Mouse (Mus musculus): Measurements from ENCODE around the gene A030005L19Rik. TPM values are rescaled to one million over a fixed set of nuclear protein-coding genes. Genes with fewer than 3 reads are reported as not detected.
"Not testable (repeated sequence)": the region's sequence is repeated elsewhere in the genome, so short reads cannot be mapped to it uniquely, and the experiment has no call there.

A030005L19Rik gene
- 0.18 TPM in 1 of 2 replicates, not detected in the other for polyA plus RNA-seq (2015; fragmentation: Nextera tagmentation; extraction: Ambion mirVana)

DNA sequence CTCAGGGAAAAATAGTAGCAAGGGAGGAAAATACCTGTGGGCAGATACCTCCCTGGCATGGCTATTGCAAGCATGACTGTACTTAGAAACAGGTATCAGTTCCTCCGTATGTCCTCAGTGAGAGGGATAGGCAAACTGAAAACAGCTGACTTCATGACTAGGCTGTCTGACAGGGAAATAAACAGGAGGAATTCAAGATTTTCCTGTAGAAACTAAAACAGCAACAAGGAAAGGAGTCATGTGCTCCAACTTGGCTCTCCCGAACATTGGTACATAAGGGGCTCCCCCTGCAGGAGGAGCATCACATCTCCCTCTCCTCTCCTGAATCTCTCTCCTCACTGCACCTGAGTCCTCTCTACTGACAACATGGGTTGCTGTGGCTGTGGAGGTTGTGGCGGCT, at the start of gene A030005L19Rik:
A030005L19Rik (plus strand) TSS at position 301 of the 400 bp plus-strand sequence.
- 91% methylated on average over 3 of the region's 3 CpGs for whole genome bisulfite sequencing
- no peaks in the 10 kb centered on the region for H3K4me1 ChIP-seq

DNA sequence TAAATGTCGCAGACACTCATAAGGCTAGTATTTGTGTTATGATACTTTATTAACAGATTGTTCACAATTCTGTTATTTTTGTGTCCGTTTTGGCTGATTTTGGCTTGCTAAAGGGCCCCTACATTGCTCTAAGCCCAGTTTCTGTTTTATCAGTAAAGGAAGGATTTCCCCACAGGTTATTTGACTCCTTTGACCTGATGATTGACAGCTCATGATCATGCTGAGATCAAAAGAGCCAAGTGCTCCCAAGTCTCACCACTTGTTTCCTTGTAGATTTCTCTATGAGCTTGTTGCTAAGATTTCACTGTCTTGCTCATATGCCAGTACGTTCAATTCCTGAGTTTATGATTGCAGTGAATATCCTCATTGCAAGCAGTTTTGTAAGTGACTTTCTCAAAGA, 42.9 kb upstream of the A030005L19Rik start:
- ATAC-seq (ENCODE audit: low FRiP score, low read depth): no peak
- H3K27ac ChIP-seq: no peak overlapping the region
- no peak overlapping the region for H3K4me3 ChIP-seq
- no peaks in the 10 kb centered on the region for H3K9me3 ChIP-seq
- H3K4me2 ChIP-seq (replicated peaks): no peak overlapping the region
- H3K9ac ChIP-seq: no peak overlapping the region
- H3K27me3 ChIP-seq: no peaks in the 10 kb centered on the region
- H3K4me1 ChIP-seq: no peaks in the 10 kb centered on the region
- 83% methylated on average over 3 of the region's 3 CpGs for WGBS
- H3K36me3 ChIP-seq: peaks cover 25% of the 10 kb centered on the region

More for the DNA sequence above, at the start of gene A030005L19Rik:
- Histone ChIP-seq H3K4me2 (replicated peaks) (no peak within 1 kb of the TSS), H3K27me3 (no peaks in the 10 kb centered on the region), H3K9ac (no peak within 1 kb of the TSS), H3K36me3 (no peaks in the 10 kb centered on the region), H3K27ac (no peak within 1 kb of the TSS), H3K4me3 (no peak within 1 kb of the TSS), H3K9me3 (no peaks in the 10 kb centered on the region; the same call in 1 of the 2 replicates)
- ATAC-seq (ENCODE audit: low FRiP score, low read depth): no peak

GRCm38 (mm10) chr1:82879172-82879571, 34.0 kb upstream of the A030005L19Rik start:
- Histone ChIP-seq H3K27ac (no peak overlapping the region), H3K4me2 (replicated peaks) (no peak overlapping the region), H3K27me3 (no peaks in the 10 kb centered on the region), H3K9me3 (no peaks in the 10 kb centered on the region), H3K4me1 (no peaks in the 10 kb centered on the region), H3K36me3 (peaks cover 42% of the 10 kb centered on the region), H3K4me3 (no peak overlapping the region), H3K9ac (no peak overlapping the region)
- WGBS: 78% methylated on average over 2 of the region's 2 CpGs
- ATAC-seq (ENCODE audit: low FRiP score, low read depth): no peak

- Histone ChIP-seq H3K4me2 (replicated peaks) (no peak overlapping the region), H3K36me3 (peaks cover 46% of the 10 kb centered on the region), H3K9ac (no peak overlapping the region), H3K4me1 (no peaks in the 10 kb centered on the region), H3K9me3 (no peaks in the 10 kb centered on the region), H3K27ac (no peak overlapping the region), H3K4me3 (no peak overlapping the region), H3K27me3 (no peaks in the 10 kb centered on the region)
- WGBS: 86% methylated on average over 8 of the region's 8 CpGs
- ATAC-seq (ENCODE audit: low FRiP score, low read depth): no peak
Measured at GRCm38 (mm10) chr1:82880196-82880595, 32.9 kb upstream of the A030005L19Rik start.

GRCm38 (mm10) chr1:82893269-82893668, 19.9 kb upstream of the A030005L19Rik start:
- ATAC-seq (ENCODE audit: low FRiP score, low read depth): no peak
- H3K4me1 ChIP-seq: no peaks in the 10 kb centered on the region
- H3K36me3 ChIP-seq: peaks cover 42% of the 10 kb centered on the region
- no peak overlapping the region for H3K27ac ChIP-seq
- 97% methylated on average over 7 of the region's 7 CpGs for WGBS
- no peak overlapping the region for H3K9ac ChIP-seq
- H3K27me3 ChIP-seq: no peaks in the 10 kb centered on the region
- H3K4me2 ChIP-seq (replicated peaks): no peak overlapping the region
- H3K9me3 ChIP-seq: no peaks in the 10 kb centered on the region
- H3K4me3 ChIP-seq: no peak overlapping the region

DNA sequence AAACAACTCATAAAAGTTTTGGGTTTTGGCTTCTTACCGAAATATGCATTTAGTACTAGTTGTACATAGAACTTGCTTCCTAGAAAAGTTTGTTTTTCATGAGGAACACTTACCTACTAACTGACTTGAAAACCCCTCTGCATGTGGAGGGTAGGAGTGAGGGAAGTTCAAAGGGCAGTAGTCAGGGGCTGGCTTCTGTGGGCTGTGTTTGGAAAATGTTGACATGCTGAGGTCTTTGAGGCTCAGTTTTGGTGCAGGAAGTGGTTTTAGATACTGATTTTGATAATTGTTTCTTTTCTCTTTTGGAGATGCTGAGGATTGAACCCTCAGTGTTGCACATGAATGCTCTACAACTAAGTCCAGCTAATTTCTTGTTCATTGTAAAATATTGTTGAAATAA, 12.6 kb upstream of the A030005L19Rik start:
- Histone ChIP-seq H3K36me3 (peaks cover 29% of the 10 kb centered on the region), H3K4me3 (no peak overlapping the region), H3K4me1 (no peaks in the 10 kb centered on the region), H3K9ac (no peak overlapping the region), H3K4me2 (replicated peaks) (no peak overlapping the region), H3K9me3 (no peaks in the 10 kb centered on the region), H3K27me3 (no peaks in the 10 kb centered on the region), H3K27ac (no peak overlapping the region)
- no peak for ATAC-seq (ENCODE audit: low FRiP score, low read depth)
- WGBS: 90% methylated on average over 1 of the region's 1 CpGs

GRCm38 (mm10) chr1:82901201-82901600, 11.9 kb upstream of the A030005L19Rik start:
- Histone ChIP-seq H3K4me3 (no peak overlapping the region), H3K36me3 (peaks cover 29% of the 10 kb centered on the region), H3K4me2 (replicated peaks) (no peak overlapping the region), H3K27me3 (no peaks in the 10 kb centered on the region), H3K9ac (no peak overlapping the region), H3K9me3 (no peaks in the 10 kb centered on the region), H3K4me1 (no peaks in the 10 kb centered on the region), H3K27ac (no peak overlapping the region)
- ATAC-seq (ENCODE audit: low FRiP score, low read depth): no peak
- WGBS: 92% methylated on average over 3 of the region's 3 CpGs

DNA sequence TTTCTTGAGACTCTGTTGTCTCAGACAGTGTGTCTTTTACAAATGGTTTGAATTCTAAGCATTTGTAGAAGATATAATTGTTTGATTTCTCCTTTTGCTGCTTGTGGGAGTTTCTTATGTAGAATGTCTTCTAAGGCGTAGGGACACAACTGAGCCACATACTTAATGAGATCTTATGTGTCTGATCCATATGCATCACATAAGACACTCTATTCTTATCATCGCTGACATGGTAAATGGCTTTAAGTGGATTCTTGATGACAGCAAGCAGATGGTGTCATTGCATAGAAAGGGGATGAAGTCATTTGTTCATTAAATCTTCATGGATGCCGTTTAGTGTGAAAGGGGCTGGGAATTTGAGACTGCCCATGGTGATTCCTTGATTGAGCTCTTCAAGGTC, 7.2 kb upstream of the A030005L19Rik start:
- Histone ChIP-seq H3K36me3 (peaks cover 14% of the 10 kb centered on the region), H3K9me3 (no peaks in the 10 kb centered on the region), H3K4me3 (no peak overlapping the region), H3K27me3 (no peaks in the 10 kb centered on the region), H3K4me1 (no peaks in the 10 kb centered on the region), H3K27ac (no peak overlapping the region), H3K9ac (no peak overlapping the region), H3K4me2 (replicated peaks) (no peak overlapping the region)
- ATAC-seq (ENCODE audit: low FRiP score, low read depth): no peak
- 86% methylated on average over 3 of the region's 3 CpGs for WGBS

DNA sequence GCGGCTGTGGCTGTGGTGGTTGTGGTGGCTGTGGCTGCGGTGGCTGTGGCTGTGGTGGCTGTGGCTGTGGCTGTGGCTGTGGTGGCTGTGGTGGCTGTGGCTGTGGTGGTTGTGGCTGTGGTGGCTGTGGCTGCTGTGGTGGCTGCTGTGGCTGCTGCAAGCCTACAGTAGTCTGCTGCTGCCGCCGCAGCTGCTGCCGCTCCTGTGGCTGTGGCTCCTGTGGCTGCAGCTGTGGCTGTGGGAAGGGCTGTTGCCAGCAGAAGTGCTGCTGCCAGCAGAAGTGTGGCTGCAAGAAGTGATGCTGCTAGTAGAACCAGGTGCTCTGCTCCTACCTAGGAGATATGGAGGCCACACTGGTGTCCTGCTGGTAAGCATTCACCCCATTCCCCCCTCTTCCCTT, 309 bp downstream of the A030005L19Rik start:
- not testable (repeated sequence) for H3K36me3 ChIP-seq; H3K9me3 ChIP-seq; H3K27ac ChIP-seq; H3K4me3 ChIP-seq; H3K27me3 ChIP-seq; H3K4me1 ChIP-seq; H3K9ac ChIP-seq; H3K4me2 ChIP-seq (replicated peaks); ATAC-seq (ENCODE audit: low FRiP score, low read depth)
- WGBS: 89% methylated on average over 5 of the region's 5 CpGs

DNA sequence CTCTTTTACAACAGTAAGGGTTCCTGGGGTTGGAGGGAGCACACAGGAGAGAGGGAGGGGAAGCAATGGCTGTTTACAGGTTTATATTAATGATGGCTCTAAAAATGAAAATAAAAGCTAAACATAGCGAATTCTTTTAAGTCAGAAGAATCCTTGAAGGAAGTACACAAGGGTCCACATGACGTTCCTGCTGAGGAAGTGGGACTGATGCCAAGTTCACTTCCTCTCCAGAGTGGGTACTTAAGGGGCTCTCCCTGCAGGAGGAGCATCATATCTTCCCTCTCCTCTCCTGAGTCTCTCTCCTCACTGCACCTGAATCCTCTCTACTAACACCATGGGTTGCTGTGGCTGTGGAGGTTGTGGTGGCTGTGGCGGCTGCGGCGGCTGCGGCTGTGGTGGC, 11.5 kb downstream of the A030005L19Rik start, which contains the start of gene A030014E15Rik:
A030014E15Rik (plus strand) TSS at position 268 of the 400 bp plus-strand sequence.
- 55% methylated on average over 2 of the region's 6 CpGs for WGBS
- H3K9ac ChIP-seq: no peak within 1 kb of the TSS
- no peaks in the 10 kb centered on the region for H3K4me1 ChIP-seq
- no peak within 1 kb of the TSS for H3K4me2 ChIP-seq (replicated peaks)
- no peak within 1 kb of the TSS for H3K4me3 ChIP-seq
- ATAC-seq (ENCODE audit: low FRiP score, low read depth): no peak
- H3K27me3 ChIP-seq: no peaks in the 10 kb centered on the region
- H3K36me3 ChIP-seq: no peaks in the 10 kb centered on the region
- H3K27ac ChIP-seq: no peak within 1 kb of the TSS
- H3K9me3 ChIP-seq: no peaks in the 10 kb centered on the region

GRCm38 (mm10) chr1:82930558-82930957, 17.4 kb downstream of the A030005L19Rik start:
- not testable (repeated sequence) for H3K4me1 ChIP-seq; H3K27me3 ChIP-seq; H3K27ac ChIP-seq; H3K36me3 ChIP-seq; H3K9me3 ChIP-seq; H3K4me2 ChIP-seq (replicated peaks); H3K4me3 ChIP-seq; ATAC-seq (ENCODE audit: low FRiP score, low read depth); H3K9ac ChIP-seq
- 91% methylated on average over 3 of the region's 3 CpGs for WGBS

- not testable (repeated sequence) for H3K4me2 ChIP-seq (replicated peaks); H3K27ac ChIP-seq; H3K36me3 ChIP-seq; H3K9me3 ChIP-seq; H3K4me3 ChIP-seq; H3K4me1 ChIP-seq; H3K9ac ChIP-seq; H3K27me3 ChIP-seq; ATAC-seq (ENCODE audit: low FRiP score, low read depth)
- no CpG with 5 or more reads among the region's 6 CpGs for WGBS
Measured at GRCm38 (mm10) chr1:82931326-82931725, 18.2 kb downstream of the A030005L19Rik start, which contains the start of gene Gm6217. TSS of gene Gm6217 (minus strand) at chr1:82931399.

DNA sequence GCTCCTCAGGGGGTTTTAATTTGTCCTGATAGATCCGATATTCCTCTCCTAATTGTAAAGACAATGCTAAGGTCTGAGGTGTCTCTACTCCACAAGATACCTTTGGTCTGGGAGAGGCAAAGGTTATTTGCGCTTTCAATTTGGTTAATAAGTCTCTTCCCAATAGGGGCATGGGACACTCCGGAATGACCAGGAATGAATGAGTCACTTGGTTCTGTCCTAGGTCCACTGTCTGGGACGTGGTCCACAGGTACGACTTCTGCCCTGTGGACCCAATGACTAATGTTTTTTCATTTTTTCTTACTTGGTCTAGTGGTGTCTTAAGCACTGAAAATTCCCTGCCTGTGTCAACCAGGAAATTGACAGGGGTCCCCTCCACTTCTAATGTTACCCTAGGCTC, 25.5 kb downstream of the A030005L19Rik start:
- H3K9ac ChIP-seq: no peak overlapping the region
- no peaks in the 10 kb centered on the region for H3K36me3 ChIP-seq
- no peak overlapping the region for H3K4me2 ChIP-seq (replicated peaks)
- H3K4me1 ChIP-seq: no peaks in the 10 kb centered on the region
- H3K27ac ChIP-seq: no peak overlapping the region
- no peaks in the 10 kb centered on the region for H3K27me3 ChIP-seq
- 93% methylated on average over 5 of the region's 5 CpGs for WGBS
- H3K9me3 ChIP-seq: peaks cover 10% of the 10 kb centered on the region; the same call in 1 of the 2 replicates
- ATAC-seq (ENCODE audit: low FRiP score, low read depth): no peak
- H3K4me3 ChIP-seq: no peak overlapping the region

All from limb, embryonic 13.5 days (tissue).